Mouse (Mus musculus) ES-E14 (cell line): ENCODE data around the gene Hspb6. TPM values are rescaled to one million over a fixed set of nuclear protein-coding genes. Genes with fewer than 3 reads are reported as not detected.

Source experiments
- DNase-seq: peaks from one replicate; pipeline ENCODE4 v3.0.0-alpha.2; 2013; ENCODE audit warnings: low read depth, low spot score
- H3K27ac ChIP-seq: 2 replicates; pipeline ENCODE4 v1.5.1; 2012; ENCODE audit warnings: low read depth, mild to moderate bottlenecking, low read length, moderate library complexity, mixed read lengths; ENCODE audit not compliant: poor library complexity, insufficient read depth, severe bottlenecking
- H3K36me3 ChIP-seq: 2 replicates; pipeline ENCODE4 v1.6.1; 2012; ENCODE audit warnings: mild to moderate bottlenecking, low read length, moderate library complexity, mixed read lengths; ENCODE audit not compliant: control insufficient read depth, poor library complexity, insufficient read depth, severe bottlenecking
- H3K4me1 ChIP-seq, 2 experiments: fragments of 150-350 bp in 1 of 2; sonication (generic) in 1 of 2; 2 replicates each; pipeline ENCODE4 v1.6.1; 2012; ENCODE audit warnings: low read length in 2 of 2, mild to moderate bottlenecking in 1 of 2, mixed read lengths in 1 of 2; ENCODE audit not compliant: control insufficient read depth in 2 of 2, insufficient read depth in 2 of 2, poor library complexity in 1 of 2
- H3K4me3 ChIP-seq, 2 experiments: fragments of 150-350 bp in 1 of 2; sonication (generic) in 1 of 2; 2 replicates each; pipeline ENCODE4 v1.5.1; 2012; ENCODE audit warnings: low read length in 2 of 2, low read depth in 1 of 2, mild to moderate bottlenecking in 1 of 2, mixed read lengths in 1 of 2; ENCODE audit not compliant: insufficient read depth in 1 of 2, poor library complexity in 1 of 2, severe bottlenecking in 1 of 2
- H3K9ac ChIP-seq: 2 replicates; pipeline ENCODE4 v1.6.1; 2012; ENCODE audit warnings: low read depth, mild to moderate bottlenecking, low read length, mixed read lengths; ENCODE audit not compliant: poor library complexity, insufficient read depth, severe bottlenecking
- H3K9me3 ChIP-seq: fragments of 150-350 bp; sonication (generic); 2 replicates; pipeline ENCODE4 v1.6.1; 2012; ENCODE audit warnings: low read depth, mild to moderate bottlenecking, low read length; ENCODE audit not compliant: control insufficient read depth, insufficient read depth
- CHD2 ChIP-seq: IDR thresholded peaks from 2 replicates; pipeline ENCODE4 v1.6.1; 2014; ENCODE audit warnings: mild to moderate bottlenecking, low read depth, low read length, inconsistent platforms
- HCFC1 ChIP-seq: IDR thresholded peaks from 2 replicates; pipeline ENCODE4 v1.6.1; 2012; ENCODE audit warnings: low read length, inconsistent platforms, borderline replicate concordance; ENCODE audit not compliant: insufficient read depth
- MAFK ChIP-seq: IDR thresholded peaks from 2 replicates; pipeline ENCODE4 v1.6.1; 2014; ENCODE audit warnings: mild to moderate bottlenecking, low read depth, low read length, inconsistent platforms; ENCODE audit not compliant: insufficient read depth
- ZC3H11A ChIP-seq: IDR thresholded peaks from 2 replicates; pipeline ENCODE4 v1.6.1; 2012; ENCODE audit warnings: low read depth, mild to moderate bottlenecking, inconsistent platforms, low read length, borderline replicate concordance
- ZNF384 ChIP-seq: IDR thresholded peaks from 2 replicates; pipeline ENCODE4 v1.6.1; 2012; ENCODE audit warnings: low read depth, low read length, inconsistent platforms
- in situ Hi-C, 2 experiments: fragments of 600-800 bp; cut with MboI; formaldehyde crosslinking; loops; one replicate each; pipeline ENCODE4 v1.15.1; 2025; ENCODE audit warnings: low sequenced_read_pairs in 2 of 2, inconsistent platforms in 1 of 2; ENCODE audit not compliant: unreplicated experiment in 2 of 2
- total RNA-seq: library from RNA; depleted of rRNA; stranded (reverse); fragments of 300-350 nt; gene quantifications from 2 replicates; pipeline ENCODE4 v1.2.3, GENCODE M21; 2012

The Hspb6 gene
- total RNA-seq, 1 experiment, result 1.6 TPM

- in situ Hi-C loops, result no loop called here
- Histone ChIP-seq H3K9ac (peak within 1 kb of the TSS; percentile 77), H3K4me3 (peak within 1 kb of the TSS; percentile 79 to 96), H3K27ac (no peak within 1 kb of the TSS), H3K4me1 (peaks cover 4 to 13% of the 10 kb centered on the region in 2 experiments; a peak in 2 of 4 replicates), H3K9me3 (no peaks in the 10 kb centered on the region), H3K36me3 (peaks cover 18% of the 10 kb centered on the region)
- TF ChIP-seq HCFC1, result peak; percentile 84
- TF ChIP-seq MAFK, result no peak
- TF ChIP-seq ZNF384, result 0 out of 2 replicates have a peak, but pooled peaks have one; percentile 4
- peak; percentile 48; the same call in 1 of the 2 replicates for TF ChIP-seq CHD2
- TF ChIP-seq ZC3H11A, result no peak
- peak; percentile 96 for DNase-seq
Observed at GRCm38 (mm10) chr7:30559443-30559954, 7.5 kb downstream of the Hspb6 start, which contains the start of gene Lin37. TSS of gene Lin37 (minus strand) at chr7:30559838.

- H3K27ac ChIP-seq, result no peak overlapping the region
- in situ Hi-C loops, result no loop called here
- no peak for TF ChIP-seq CHD2
Observed at GRCm38 (mm10) chr7:30560296-30560695, 8.3 kb downstream of the Hspb6 start.

GRCm38 (mm10) chr7:30562526-30563116 lies 10.6 kb downstream of the Hspb6 start:
- peak overlapping the region; percentile 97 to 99 for H3K4me3 ChIP-seq
- in situ Hi-C loops, result no loop called here
- H3K9ac ChIP-seq, result peak overlapping the region; percentile 88
- peaks cover 4 to 26% of the 10 kb centered on the region in 2 experiments; a peak in 2 of 4 replicates for H3K4me1 ChIP-seq
- H3K27ac ChIP-seq, result peak overlapping the region; percentile 32; the same call in 1 of the 2 replicates
- no peaks in the 10 kb centered on the region for H3K9me3 ChIP-seq
- TF ChIP-seq HCFC1 (no peak), CHD2 (no peak), ZNF384 (no peak), MAFK (no peak), ZC3H11A (no peak)
- H3K36me3 ChIP-seq, result peaks cover 2% of the 10 kb centered on the region; the same call in 1 of the 2 replicates
- no peak for DNase-seq

More at GRCm38 (mm10) chr7:30560296-30560695, 8.3 kb downstream of the Hspb6 start:
- Histone ChIP-seq H3K4me1 (peaks cover 4 to 13% of the 10 kb centered on the region in 2 experiments; a peak in 2 of 4 replicates), H3K36me3 (peaks cover 15% of the 10 kb centered on the region), H3K4me3 (0 out of 4 replicates have a peak overlapping the region, but pooled peaks of 1 of the 2 experiments have one; percentile 96), H3K9me3 (no peaks in the 10 kb centered on the region), H3K9ac (no peak overlapping the region; the same call in 1 of the 2 replicates)
- DNase-seq, result no peak

GRCm38 (mm10) chr7:30563117-30563905 lies 11.3 kb downstream of the Hspb6 start, which contains the start of the genes U2af1l4, Gm49396 and Psenen:
TSS of gene U2af1l4 (plus strand) at chr7:30563301.
TSS of gene Gm49396 (plus strand) at chr7:30563344.
TSS of gene Psenen (minus strand) at chr7:30563627.
- H3K4me3 ChIP-seq, result peak within 1 kb of the TSS; percentile 97 to 99
- peaks cover 4 to 22% of the 10 kb centered on the region in 2 experiments; a peak in 2 of 4 replicates for H3K4me1 ChIP-seq
- peak within 1 kb of the TSS; percentile 99 for H3K9ac ChIP-seq
- H3K27ac ChIP-seq, result peak within 1 kb of the TSS; percentile 99
- no peak for TF ChIP-seq MAFK
- peak; percentile 95 for TF ChIP-seq HCFC1
- peak; percentile 82 for TF ChIP-seq ZNF384
- TF ChIP-seq CHD2, result no peak
- peaks cover 5% of the 10 kb centered on the region for H3K36me3 ChIP-seq
- in situ Hi-C loops, result no loop called here
- H3K9me3 ChIP-seq, result no peaks in the 10 kb centered on the region
- peak; percentile 95 for DNase-seq
